Comparison of ENCODE assay signal across 8 mouse cellular contexts in the genomic region with DNA sequence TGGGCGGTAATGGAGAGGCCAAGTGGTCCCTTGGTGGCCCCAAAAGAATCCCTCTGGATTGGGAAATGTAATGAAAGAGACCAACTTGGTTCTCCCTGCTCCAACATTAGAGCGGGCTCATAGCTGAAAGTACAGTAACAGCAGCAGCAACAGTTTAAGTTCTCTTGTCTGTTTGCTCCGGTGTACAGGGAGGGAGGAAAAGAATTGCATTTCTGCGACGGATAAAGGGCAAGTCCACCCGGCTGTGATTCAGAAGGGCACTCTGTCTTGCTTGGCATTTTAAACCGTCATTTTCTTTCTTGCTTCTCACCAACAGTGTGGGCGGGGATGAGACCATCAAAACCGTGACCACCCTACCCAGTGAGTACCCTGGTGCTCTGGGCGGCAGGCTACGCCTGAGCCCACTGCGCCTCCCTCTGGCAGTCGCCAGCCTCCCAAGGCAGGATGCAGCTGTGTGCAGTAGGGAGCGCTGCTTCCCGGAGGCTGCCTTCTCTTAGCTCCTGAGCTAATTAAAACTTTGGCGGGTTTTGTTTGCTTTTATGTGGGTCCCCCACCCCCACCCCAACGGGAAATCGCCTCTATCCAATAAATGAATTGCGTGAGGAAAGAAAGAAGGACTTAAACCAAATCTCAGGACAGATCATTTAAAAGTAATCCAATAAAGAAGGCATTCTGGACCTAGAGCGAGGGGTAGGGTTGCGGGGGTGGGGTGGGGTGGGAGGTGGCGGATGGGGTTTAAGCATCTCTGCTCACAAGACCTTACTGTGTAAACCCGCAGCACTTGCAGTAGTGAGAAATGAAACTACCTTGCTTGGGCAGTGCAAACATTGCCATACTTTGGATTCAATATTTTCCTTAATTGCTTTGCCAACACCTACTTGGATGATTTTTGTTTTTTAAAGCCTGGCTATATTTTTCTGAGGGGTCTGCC.
DNase-seq lines count a peak whose midpoint lies in the region; ATAC-seq and TF ChIP-seq lines count a peak whose summit lies in the region.

No protein-coding gene starts in this region.

- H3K27ac ChIP-seq in intestine, postnatal 0 days (ENCODE audit: low read depth, low read length) = no peak overlapping the region
- H3K27ac ChIP-seq in limb, embryonic 10.5 days = peak overlapping the region; percentile 64
- no peak overlapping the region for H3K27ac ChIP-seq in midbrain, embryonic 13.5 days
- H3K27ac ChIP-seq in stomach, embryonic 14.5 days (ENCODE audit: low read length) = no peak overlapping the region

- peak overlapping the region; percentile 16; the same call in 1 of the 2 replicates for H3K4me3 ChIP-seq in intestine, postnatal 0 days (ENCODE audit: low read depth, low read length)
- H3K4me3 ChIP-seq in limb, embryonic 10.5 days = peak overlapping the region; percentile 43
- peak overlapping the region; percentile 20 for H3K4me3 ChIP-seq in midbrain, embryonic 13.5 days (replicated peaks)
- H3K4me3 ChIP-seq in stomach, embryonic 14.5 days (ENCODE audit: low read depth, low read length) = peak overlapping the region; percentile 15

- H3K27me3 ChIP-seq in intestine, postnatal 0 days (replicated peaks; ENCODE audit: control insufficient read depth, insufficient read depth, low read length) = 0 out of 2 replicates have a peak, but pooled peaks cover 7% of the 10 kb centered on the region
- no peaks in the 10 kb centered on the region for H3K27me3 ChIP-seq in limb, embryonic 10.5 days (ENCODE audit: low read depth, poor library complexity, severe bottlenecking)
- peaks cover 8% of the 10 kb centered on the region; the same call in 1 of the 2 replicates for H3K27me3 ChIP-seq in midbrain, embryonic 13.5 days
- no peaks in the 10 kb centered on the region for H3K27me3 ChIP-seq in stomach, embryonic 14.5 days (ENCODE audit: control insufficient read depth, insufficient read depth, low read length)

- WGBS in intestine, postnatal 0 days = 12% methylated on average over 23 of the region's 23 CpGs
- 15% methylated on average over 23 of the region's 23 CpGs for WGBS in limb, embryonic 10.5 days
- whole genome bisulfite sequencing in midbrain, embryonic 13.5 days = 10% methylated on average over 23 of the region's 23 CpGs
- WGBS in stomach, embryonic 14.5 days = 10% methylated on average over 23 of the region's 23 CpGs

- H3K36me3 ChIP-seq in intestine, postnatal 0 days (ENCODE audit: control insufficient read depth, insufficient read depth) = no peaks in the 10 kb centered on the region
- no peaks in the 10 kb centered on the region for H3K36me3 ChIP-seq in limb, embryonic 10.5 days
- no peaks in the 10 kb centered on the region for H3K36me3 ChIP-seq in midbrain, embryonic 13.5 days
- H3K36me3 ChIP-seq in stomach, embryonic 14.5 days (ENCODE audit: control insufficient read depth, insufficient read depth, low read length) = no peaks in the 10 kb centered on the region

- ATAC-seq in CD4-positive, CD25-positive, alpha-beta regulatory T cell, adult 4 months = no peak
- ATAC-seq in intestine, postnatal 0 days = no peak
- ATAC-seq in midbrain, embryonic 13.5 days = peak; percentile 95
- ATAC-seq in stomach, embryonic 14.5 days (ENCODE audit: insufficient number of reproducible peaks, insufficient read depth, low FRiP score, low read depth) = 0 out of 2 replicates have a peak, but pooled peaks have one; percentile 67

- peak; percentile 88 for TF ChIP-seq CTCF in intestine, postnatal 0 days (IDR thresholded peaks at IDR 0.05; ENCODE audit: low read depth)

- H3K9me3 ChIP-seq in intestine, postnatal 0 days (ENCODE audit: control insufficient read depth) = no peaks in the 10 kb centered on the region
- no peaks in the 10 kb centered on the region for H3K9me3 ChIP-seq in limb, embryonic 10.5 days (replicated peaks)
- H3K9me3 ChIP-seq in midbrain, embryonic 13.5 days = no peaks in the 10 kb centered on the region
- no peaks in the 10 kb centered on the region for H3K9me3 ChIP-seq in stomach, embryonic 14.5 days (ENCODE audit: control insufficient read depth, low read depth, low read length)

- no peaks in the 10 kb centered on the region for H3K4me1 ChIP-seq in intestine, postnatal 0 days (replicated peaks; ENCODE audit: control insufficient read depth, insufficient read depth, low read length)
- H3K4me1 ChIP-seq in limb, embryonic 10.5 days = peaks cover 15% of the 10 kb centered on the region
- peaks cover 9% of the 10 kb centered on the region for H3K4me1 ChIP-seq in midbrain, embryonic 13.5 days (replicated peaks)
- H3K4me1 ChIP-seq in stomach, embryonic 14.5 days (ENCODE audit: control insufficient read depth, insufficient read depth, low read length) = no peaks in the 10 kb centered on the region

- DNase-seq in CD4-positive, CD25-positive, alpha-beta regulatory T cell, adult 2 months (ENCODE audit: low read depth, low spot score) = peak; percentile 45
- peak; percentile 28 to 39 for DNase-seq in cerebellum, postnatal 36 days
- peak; percentile 58 for DNase-seq in gastrocnemius, postnatal 10 days
- DNase-seq in limb, embryonic 10.5 days (ENCODE audit: low spot score) = peak; percentile 78

- H3K9ac ChIP-seq in intestine, postnatal 0 days (ENCODE audit: low read depth, low read length) = no peak overlapping the region
- H3K9ac ChIP-seq in midbrain, embryonic 13.5 days (replicated peaks) = peak overlapping the region; percentile 29; the same call in 1 of the 2 replicates
- no peak overlapping the region for H3K9ac ChIP-seq in stomach, embryonic 14.5 days (replicated peaks; ENCODE audit: low read depth, low read length)

- H3K4me2 ChIP-seq in intestine, postnatal 0 days (replicated peaks; ENCODE audit: low read depth) = peak overlapping the region; percentile 47
- H3K4me2 ChIP-seq in midbrain, embryonic 13.5 days (replicated peaks) = peak overlapping the region; percentile 47
- peak overlapping the region; percentile 38 for H3K4me2 ChIP-seq in stomach, embryonic 14.5 days (replicated peaks; ENCODE audit: low read depth, low read length)

Comparison
In these comparisons a context has a peak if more than half of its experiments do, and no peak if none do; other contexts are left out.
1. ATAC-seq: peak in midbrain, embryonic 13.5 days (single experiment) and stomach, embryonic 14.5 days (single experiment); none in CD4-positive, CD25-positive, alpha-beta regulatory T cell, adult 4 months (single experiment) and intestine, postnatal 0 days (single experiment).
2. Peak in every context shown above with its lines, with median percentiles within 50 percentile points of each other: DNase-seq, H3K4me2 ChIP-seq and H3K4me3 ChIP-seq.